Mouse (Mus musculus) midbrain, embryonic 12.5 days (tissue): ENCODE data around the gene Atp1a3. TPM values are rescaled to one million over a fixed set of nuclear protein-coding genes. Genes with fewer than 3 reads are reported as not detected.
"Not testable (repeated sequence)": the region's sequence is repeated elsewhere in the genome, so short reads cannot be mapped to it uniquely, and the experiment has no call there.

Experiments used
- ATAC-seq: fragments of 200-750 bp; cut with Nextera tagmentation; 2 replicates; pipeline ENCODE4 v1.8.0; 2017; ENCODE audit warnings: low read depth, moderate TSS enrichment, moderate library complexity; ENCODE audit not compliant: low FRiP score
- H3K27ac ChIP-seq: fragments of 300-500 bp; sonication (generic); replicated peaks from 2 replicates; pipeline ENCODE4 v1.5.1; 2016; ENCODE audit warnings: mild to moderate bottlenecking
- H3K27me3 ChIP-seq: fragments of 300-500 bp; sonication (generic); 2 replicates; pipeline ENCODE4 v1.6.1; 2016; ENCODE audit warnings: mild to moderate bottlenecking
- H3K36me3 ChIP-seq: fragments of 300-500 bp; sonication (generic); 2 replicates; pipeline ENCODE4 v1.6.1; 2016
- H3K4me1 ChIP-seq: fragments of 300-500 bp; sonication (generic); 2 replicates; pipeline ENCODE4 v1.6.1; 2016
- H3K4me2 ChIP-seq: fragments of 300-500 bp; sonication (generic); replicated peaks from 2 replicates; pipeline ENCODE4 v1.6.1; 2016; ENCODE audit warnings: mild to moderate bottlenecking, moderate library complexity
- H3K4me3 ChIP-seq: fragments of 300-500 bp; sonication (generic); 2 replicates; pipeline ENCODE4 v1.5.1; 2016; ENCODE audit warnings: mild to moderate bottlenecking
- H3K9ac ChIP-seq: fragments of 300-500 bp; sonication (generic); replicated peaks from 2 replicates; pipeline ENCODE4 v1.6.1; 2016; ENCODE audit warnings: mild to moderate bottlenecking, moderate library complexity
- H3K9me3 ChIP-seq: fragments of 300-500 bp; sonication (generic); 2 replicates; pipeline ENCODE4 v1.6.1; 2016; ENCODE audit warnings: mild to moderate bottlenecking
- WGBS: fragments of 180-500 bp; shearing (Covaris S2); methylation state at CpG from one replicate; pipeline ENCODE4 v1.1.7; 2016; 5-methylcytosine and 5-hydroxymethylcytosine counted together
- polyA plus RNA-seq: library from polyadenylated mRNA; unstranded; fragments of >200 nt; fragmentation: Nextera tagmentation; extraction: Ambion mirVana; gene quantifications from 2 replicates; pipeline ENCODE4 v1.2.1, GENCODE M21; 2016

Atp1a3 gene
- 77.8 and 86.3 TPM in 2 replicates for polyA plus RNA-seq

GRCm38 (mm10) chr7:25005421-25006065, at the start of gene Atp1a3:
Atp1a3 (minus strand) TSS chr7:25005958.
- peak; percentile 86 for ATAC-seq
- H3K4me2 ChIP-seq = peak within 1 kb of the TSS; percentile 77
- H3K27me3 ChIP-seq = peaks cover 71% of the 10 kb centered on the region

DNA sequence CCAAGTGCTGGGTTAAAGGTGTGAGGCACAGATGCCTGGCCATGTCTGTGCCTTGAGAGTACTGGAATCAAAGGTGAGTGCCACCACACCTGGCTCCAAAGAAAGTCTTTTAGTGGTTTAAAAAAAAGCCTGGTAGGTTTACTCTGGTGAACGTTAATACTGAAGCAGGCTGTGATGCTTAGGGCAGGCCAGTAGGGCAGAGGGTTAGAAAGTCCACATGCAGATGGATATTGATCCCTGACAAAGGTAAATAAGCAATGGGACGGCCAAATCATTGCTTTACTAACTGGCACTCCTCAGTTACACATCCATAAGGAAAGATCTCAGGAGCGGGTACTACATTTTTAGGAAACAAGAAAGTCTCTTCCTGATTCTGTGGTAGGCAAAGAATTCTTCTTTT, 46.8 kb upstream of the Atp1a3 start:
- Histone ChIP-seq H3K9ac (no peak overlapping the region; the same call in 1 of the 2 replicates), H3K27me3 (no peaks in the 10 kb centered on the region), H3K27ac (no peak overlapping the region), H3K4me1 (no peaks in the 10 kb centered on the region), H3K36me3 (peaks cover 86% of the 10 kb centered on the region), H3K4me2 (no peak overlapping the region), H3K4me3 (no peak overlapping the region), H3K9me3 (no peaks in the 10 kb centered on the region)
- WGBS = 92% methylated on average over 3 of the region's 3 CpGs
- no peak for ATAC-seq

More at GRCm38 (mm10) chr7:25005421-25006065, at the start of gene Atp1a3:
- Histone ChIP-seq H3K4me3 (peak within 1 kb of the TSS; percentile 58), H3K27ac (peak within 1 kb of the TSS; percentile 94), H3K9ac (peak within 1 kb of the TSS; percentile 75), H3K9me3 (no peaks in the 10 kb centered on the region), H3K4me1 (peaks cover 75% of the 10 kb centered on the region), H3K36me3 (0 out of 2 replicates have a peak, but pooled peaks cover 1% of the 10 kb centered on the region)
- WGBS = under 1% methylated on average over 54 of the region's 54 CpGs

GRCm38 (mm10) chr7:25049295-25049930, 43.7 kb upstream of the Atp1a3 start:
- ATAC-seq = no peak
- Histone ChIP-seq H3K4me1 (no peaks in the 10 kb centered on the region), H3K4me2 (no peak overlapping the region), H3K4me3 (no peak overlapping the region), H3K9me3 (no peaks in the 10 kb centered on the region), H3K9ac (no peak overlapping the region), H3K27ac (no peak overlapping the region), H3K36me3 (peaks cover 84% of the 10 kb centered on the region), H3K27me3 (no peaks in the 10 kb centered on the region)
- WGBS = 89% methylated on average over 16 of the region's 16 CpGs

DNA sequence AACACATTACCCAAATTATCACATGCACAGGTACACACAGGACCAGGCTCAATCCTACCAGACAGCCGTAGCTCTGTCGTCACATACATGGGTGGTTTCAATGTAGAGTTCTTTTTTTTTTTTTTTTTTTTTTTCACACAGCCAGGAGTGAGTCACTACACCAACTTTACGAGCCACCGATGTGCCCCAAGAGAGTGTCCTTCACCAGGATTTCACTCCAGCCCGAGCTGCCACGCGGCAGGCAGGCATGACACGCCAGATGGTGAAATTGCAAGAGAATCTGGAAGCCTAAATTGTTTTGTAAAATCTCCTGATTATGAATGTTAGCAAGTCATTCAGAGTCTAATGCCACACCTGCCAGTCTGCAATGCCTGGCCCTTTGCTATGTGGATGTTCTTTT, 41.6 kb upstream of the Atp1a3 start:
- H3K9ac ChIP-seq = no peak overlapping the region
- no peak overlapping the region for H3K4me3 ChIP-seq
- H3K9me3 ChIP-seq = no peaks in the 10 kb centered on the region
- H3K4me1 ChIP-seq = no peaks in the 10 kb centered on the region
- H3K27me3 ChIP-seq = no peaks in the 10 kb centered on the region
- H3K36me3 ChIP-seq = peaks cover 87% of the 10 kb centered on the region
- H3K4me2 ChIP-seq = no peak overlapping the region
- no peak overlapping the region for H3K27ac ChIP-seq
- WGBS = 91% methylated on average over 8 of the region's 8 CpGs
- no peak for ATAC-seq

DNA sequence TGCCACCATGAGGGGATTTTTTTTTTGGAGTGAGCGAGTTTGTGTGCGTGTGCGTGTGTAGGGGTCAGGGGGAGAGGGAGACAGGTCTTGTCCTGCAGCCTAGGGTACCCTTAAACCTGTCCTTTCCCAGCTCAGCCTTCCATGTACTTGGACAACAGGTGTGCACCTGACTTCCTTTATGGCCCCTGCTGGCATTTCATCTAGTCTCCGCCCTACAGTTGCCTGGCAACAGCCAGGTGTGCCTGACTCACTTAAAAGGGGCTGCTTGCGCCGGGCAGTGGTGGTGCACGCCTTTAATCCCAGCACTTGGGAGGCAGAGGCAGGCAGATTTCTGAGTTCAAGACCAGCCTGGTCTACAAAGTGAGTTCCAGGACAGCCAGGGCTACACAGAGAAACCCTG, 38.8 kb upstream of the Atp1a3 start:
- H3K9ac ChIP-seq, H3K4me1 ChIP-seq, ATAC-seq, H3K27me3 ChIP-seq, H3K9me3 ChIP-seq, H3K4me3 ChIP-seq, H3K4me2 ChIP-seq, H3K27ac ChIP-seq: not testable (repeated sequence)
- peaks cover 98% of the 10 kb centered on the region for H3K36me3 ChIP-seq
- 93% methylated on average over 7 of the region's 7 CpGs for WGBS

DNA sequence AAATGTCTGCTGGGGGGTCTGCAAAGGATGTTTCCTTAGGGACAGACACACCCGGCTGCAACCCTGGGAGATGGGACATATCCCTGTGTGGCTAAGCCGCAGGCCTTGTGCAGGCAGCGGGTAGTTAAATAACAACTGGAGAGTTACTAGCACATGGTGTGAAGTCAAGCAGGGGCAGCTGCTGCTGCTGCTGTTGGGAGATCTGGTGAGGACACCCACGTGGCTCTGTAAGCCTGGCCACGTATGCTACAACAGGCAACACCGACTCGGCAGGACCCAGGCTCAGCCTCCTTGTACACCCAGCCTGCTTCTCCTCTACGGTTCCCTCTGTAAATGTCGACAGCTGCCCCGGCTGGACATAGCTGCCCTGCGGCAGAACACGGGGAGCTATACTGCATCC, 36.2 kb upstream of the Atp1a3 start:
- WGBS = 94% methylated on average over 12 of the region's 12 CpGs
- no peaks in the 10 kb centered on the region for H3K4me1 ChIP-seq
- no peak overlapping the region for H3K27ac ChIP-seq
- H3K4me3 ChIP-seq = no peak overlapping the region
- no peaks in the 10 kb centered on the region for H3K27me3 ChIP-seq
- no peak overlapping the region for H3K9ac ChIP-seq
- H3K36me3 ChIP-seq = peaks cover 98% of the 10 kb centered on the region
- no peaks in the 10 kb centered on the region for H3K9me3 ChIP-seq
- no peak overlapping the region for H3K4me2 ChIP-seq
- ATAC-seq = no peak

GRCm38 (mm10) chr7:25035916-25036315, 30.2 kb upstream of the Atp1a3 start:
- 0 out of 2 replicates have a peak overlapping the region, but pooled peaks have one; percentile 1 for H3K27ac ChIP-seq
- H3K4me1 ChIP-seq = no peaks in the 10 kb centered on the region
- H3K9me3 ChIP-seq = no peaks in the 10 kb centered on the region
- ATAC-seq = no peak
- H3K9ac ChIP-seq = no peak overlapping the region
- H3K36me3 ChIP-seq = peaks cover 82% of the 10 kb centered on the region
- H3K4me2 ChIP-seq = no peak overlapping the region
- H3K4me3 ChIP-seq = no peak overlapping the region
- H3K27me3 ChIP-seq = no peaks in the 10 kb centered on the region
- WGBS = 54% methylated on average over 7 of the region's 7 CpGs

GRCm38 (mm10) chr7:25034796-25035195, 29.0 kb upstream of the Atp1a3 start:
- 91% methylated on average over 4 of the region's 4 CpGs for WGBS
- Histone ChIP-seq H3K27ac (no peak overlapping the region), H3K9me3 (no peaks in the 10 kb centered on the region), H3K36me3 (peaks cover 72% of the 10 kb centered on the region), H3K27me3 (no peaks in the 10 kb centered on the region), H3K9ac (no peak overlapping the region), H3K4me1 (no peaks in the 10 kb centered on the region), H3K4me3 (no peak overlapping the region), H3K4me2 (no peak overlapping the region)
- ATAC-seq = no peak

GRCm38 (mm10) chr7:25031528-25031927, 25.8 kb upstream of the Atp1a3 start:
- H3K36me3 ChIP-seq = peaks cover 62% of the 10 kb centered on the region
- ATAC-seq = no peak
- no peaks in the 10 kb centered on the region for H3K9me3 ChIP-seq
- no peak overlapping the region for H3K27ac ChIP-seq
- H3K27me3 ChIP-seq = no peaks in the 10 kb centered on the region
- no peak overlapping the region for H3K9ac ChIP-seq
- H3K4me1 ChIP-seq = no peaks in the 10 kb centered on the region
- no peak overlapping the region for H3K4me2 ChIP-seq
- 47% methylated on average over 3 of the region's 3 CpGs for WGBS
- no peak overlapping the region for H3K4me3 ChIP-seq

DNA sequence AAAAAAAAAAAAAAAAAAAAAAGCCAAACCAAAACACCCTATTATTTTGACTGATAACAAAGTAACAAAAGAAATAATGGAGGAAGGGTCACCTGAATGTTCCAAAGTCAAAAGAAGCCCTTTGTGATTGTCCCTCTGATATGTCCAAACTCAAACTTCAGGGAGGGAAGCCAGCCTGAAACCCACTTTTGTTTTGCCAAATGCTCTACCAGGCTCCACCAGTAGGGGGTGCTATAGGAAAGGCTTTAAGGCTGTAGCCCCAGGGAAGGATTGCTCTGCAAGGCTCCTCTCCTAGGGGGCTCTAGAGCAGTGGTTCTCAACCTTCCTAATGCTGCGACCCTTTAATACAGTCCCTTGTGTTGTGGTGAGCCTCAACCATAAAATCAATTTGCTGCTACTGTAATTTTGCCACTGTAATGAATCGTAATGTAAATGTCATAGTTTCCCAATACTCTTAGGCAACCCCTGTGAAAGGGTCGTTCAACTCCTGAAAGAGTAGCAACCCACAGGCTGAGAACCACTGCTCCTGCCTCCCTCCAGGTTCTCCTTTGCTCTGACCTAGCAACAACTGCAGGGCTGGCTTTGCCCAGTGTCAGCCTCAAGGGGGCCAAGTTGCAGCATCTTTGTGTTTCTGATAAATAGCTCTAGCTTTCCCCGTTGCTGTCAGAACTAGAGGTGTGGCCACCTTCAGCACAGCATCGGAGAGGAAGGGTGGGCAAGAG, 24.4 kb upstream of the Atp1a3 start:
- no peaks in the 10 kb centered on the region for H3K4me1 ChIP-seq
- 0 out of 2 replicates have a peak, but pooled peaks have one; percentile 27 for ATAC-seq
- peaks cover 53% of the 10 kb centered on the region for H3K36me3 ChIP-seq
- H3K27me3 ChIP-seq = no peaks in the 10 kb centered on the region
- no peak overlapping the region for H3K9ac ChIP-seq
- H3K4me2 ChIP-seq = no peak overlapping the region
- peak overlapping the region; percentile 56; the same call in 1 of the 2 replicates for H3K27ac ChIP-seq
- no peak overlapping the region for H3K4me3 ChIP-seq
- H3K9me3 ChIP-seq = no peaks in the 10 kb centered on the region
- WGBS = 52% methylated on average over 5 of the region's 5 CpGs

GRCm38 (mm10) chr7:25026452-25026851, 20.7 kb upstream of the Atp1a3 start:
- no peak overlapping the region for H3K4me2 ChIP-seq
- H3K4me3 ChIP-seq = no peak overlapping the region
- H3K27ac ChIP-seq = no peak overlapping the region
- no peaks in the 10 kb centered on the region for H3K9me3 ChIP-seq
- no peaks in the 10 kb centered on the region for H3K27me3 ChIP-seq
- no peaks in the 10 kb centered on the region for H3K4me1 ChIP-seq
- peaks cover 55% of the 10 kb centered on the region for H3K36me3 ChIP-seq
- no peak for ATAC-seq
- no peak overlapping the region for H3K9ac ChIP-seq
- 72% methylated on average over 7 of the region's 7 CpGs for WGBS

- no peaks in the 10 kb centered on the region for H3K27me3 ChIP-seq
- H3K4me1 ChIP-seq = no peaks in the 10 kb centered on the region
- no peak overlapping the region for H3K4me2 ChIP-seq
- 55% methylated on average over 10 of the region's 10 CpGs for WGBS
- H3K9ac ChIP-seq = no peak overlapping the region
- H3K27ac ChIP-seq = no peak overlapping the region
- no peak for ATAC-seq
- no peak overlapping the region for H3K4me3 ChIP-seq
- peaks cover 57% of the 10 kb centered on the region for H3K36me3 ChIP-seq
- H3K9me3 ChIP-seq = no peaks in the 10 kb centered on the region
Measured at GRCm38 (mm10) chr7:25025855-25026439, 20.2 kb upstream of the Atp1a3 start.
